Mouse (Mus musculus) embryonic fibroblast, embryonic 13.5 days (primary cell): Measurements from ENCODE around the gene Qdpr.

Experiments used
- CTCF ChIP-seq: IDR thresholded peaks from 2 replicates; pipeline ENCODE4 v1.5.1; 2011; ENCODE audit warnings: mild to moderate bottlenecking, control low read depth, low read length, moderate library complexity, borderline replicate concordance; ENCODE audit not compliant: insufficient read depth
- POLR2A ChIP-seq: IDR thresholded peaks from 2 replicates; pipeline ENCODE4 v1.6.1; 2011; ENCODE audit warnings: low read depth, mild to moderate bottlenecking, control low read depth, low read length, moderate library complexity

DNA sequence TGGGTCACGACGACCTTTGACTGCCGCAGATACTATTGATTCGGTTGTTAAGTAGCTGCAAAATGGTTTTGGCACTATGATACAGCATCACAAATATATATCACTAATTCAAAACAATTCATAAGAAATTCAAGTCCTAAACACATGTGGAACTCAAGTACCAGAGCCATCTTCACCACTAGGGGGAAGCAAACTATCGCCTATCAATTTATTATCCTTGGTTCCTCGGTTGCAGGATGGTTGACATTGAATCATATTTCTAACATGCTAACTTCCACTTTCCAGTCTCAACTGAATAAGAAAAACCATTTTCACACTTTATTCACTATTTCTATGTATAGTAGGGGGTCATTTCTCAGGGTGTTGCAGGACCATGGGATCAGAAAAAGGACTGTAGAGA, 24.2 kb upstream of the Qdpr start:
- TF ChIP-seq CTCF (no peak), POLR2A (no peak)
